Mouse (Mus musculus) brain, embryonic 18.5 days (tissue): ENCODE measurements at regions not wholly inside any gene's neighbourhood (a gene's known extent, or its start where the extent isn't known, plus 50 kb on each side); places are given as distances from the start of the nearest gene placed in this dataset.

Experiments used
- DNase-seq: peaks from one replicate; pipeline ENCODE4 v3.0.0-alpha.2; 2012; ENCODE audit warnings: low read depth, low spot score

GRCm38 (mm10) chr2:110426881-110427280 is 63.9 kb upstream of the Fibin start:
- DNase-seq: no peak

DNA sequence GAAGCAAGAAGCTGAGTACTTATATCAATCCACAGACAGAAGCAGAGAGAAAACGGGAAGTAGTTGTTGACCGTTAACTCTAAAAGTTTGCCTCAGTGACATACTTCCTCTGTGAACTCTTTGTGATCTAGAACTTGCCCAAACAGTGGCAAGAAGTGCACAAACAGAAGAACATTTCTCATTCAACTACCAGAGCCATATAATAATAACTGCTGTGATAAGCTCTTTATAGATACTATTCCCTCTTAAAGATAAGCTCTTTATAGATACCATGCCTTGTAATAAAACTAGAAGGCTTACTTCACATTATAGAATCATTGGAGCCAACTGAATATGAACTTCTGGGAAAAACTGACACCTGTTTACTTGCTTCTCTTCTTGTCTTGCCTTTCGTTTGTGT is 89.7 kb upstream of the Fibin start:
- DNase-seq: no peak

DNA sequence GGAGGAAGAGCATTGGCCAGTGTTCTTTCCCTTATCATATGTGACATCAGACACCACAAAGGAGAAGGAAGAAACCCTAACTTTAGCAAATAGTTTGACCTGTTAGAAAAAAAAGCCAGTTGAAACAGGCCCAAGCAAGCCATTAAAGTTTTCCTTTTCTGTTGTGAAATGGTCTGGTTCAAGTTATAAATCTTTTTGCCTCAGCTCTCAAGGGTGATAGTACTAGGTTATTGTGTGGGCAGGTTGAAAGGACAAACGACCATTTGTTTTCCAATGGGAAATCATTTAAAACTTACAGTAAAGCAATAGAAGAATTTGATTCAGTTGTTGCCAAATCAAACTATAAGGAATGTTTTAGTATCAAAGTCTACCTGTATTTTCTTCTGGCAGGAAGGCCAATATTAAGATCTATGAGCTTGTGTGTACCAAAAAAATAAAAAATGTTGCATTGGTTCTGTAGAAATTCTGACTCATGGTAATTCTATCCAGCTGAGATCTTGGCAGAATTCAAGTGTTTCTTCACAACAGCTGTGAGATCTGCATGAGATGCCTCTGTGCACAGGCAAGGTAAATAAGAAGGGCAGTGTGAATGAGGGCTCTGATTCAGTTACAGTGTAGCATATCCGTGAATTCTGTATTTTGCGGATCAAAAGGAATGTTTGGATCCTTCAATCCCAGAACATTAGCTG is 109.5 kb upstream of the Fibin start:
- DNase-seq: no peak

- peak; percentile 40 for DNase-seq
Observed at GRCm38 (mm10) chr2:110476591-110476990, 113.6 kb upstream of the Fibin start.

GRCm38 (mm10) chr2:110481327-110481726 is 115.8 kb upstream of the Slc5a12 start:
- DNase-seq: no peak

DNA sequence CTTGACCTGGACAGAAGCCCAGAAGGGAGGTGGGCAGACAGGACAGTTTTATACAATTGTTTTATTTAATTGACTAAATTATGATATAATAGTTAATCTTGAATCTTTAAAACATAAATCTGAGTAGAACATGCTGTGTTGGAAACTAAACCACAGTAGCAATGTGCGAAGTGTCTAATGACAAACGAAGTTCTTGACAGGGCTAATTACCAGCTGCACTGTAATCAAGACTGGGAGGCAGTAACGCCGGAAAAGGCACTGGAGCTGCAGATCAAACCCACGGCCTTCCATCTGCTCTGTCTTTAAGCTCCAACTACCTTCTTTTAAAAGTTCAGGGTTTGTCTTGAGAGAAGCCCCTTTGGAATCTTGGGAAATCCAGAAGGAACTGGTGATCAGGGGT is 110.9 kb upstream of the Slc5a12 start:
- DNase-seq: no peak

GRCm38 (mm10) chr2:110486724-110487123 is 110.4 kb upstream of the Slc5a12 start:
- no peak for DNase-seq

DNA sequence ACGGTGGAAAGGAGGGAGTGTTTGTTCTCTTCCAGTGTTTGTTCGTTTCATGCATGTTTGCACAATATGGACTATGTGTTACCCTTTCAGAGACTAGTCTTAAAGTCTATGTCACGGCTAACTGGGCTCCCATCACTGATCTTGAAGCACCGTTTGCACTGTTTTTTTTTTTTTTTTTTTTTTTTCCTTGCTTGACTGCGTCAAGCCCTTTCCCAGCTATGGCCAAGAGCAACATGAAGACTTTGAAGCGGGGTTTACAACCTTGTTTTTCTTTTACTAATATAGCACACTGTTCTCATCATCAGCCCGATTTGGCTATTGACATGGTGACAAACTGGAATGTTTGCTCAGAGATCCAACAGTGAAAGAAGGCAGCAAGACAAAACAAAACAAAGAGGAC is 109.1 kb upstream of the Slc5a12 start:
- no peak for DNase-seq

- no peak for DNase-seq
Observed at GRCm38 (mm10) chr2:110501786-110502185, 95.3 kb upstream of the Slc5a12 start.

DNA sequence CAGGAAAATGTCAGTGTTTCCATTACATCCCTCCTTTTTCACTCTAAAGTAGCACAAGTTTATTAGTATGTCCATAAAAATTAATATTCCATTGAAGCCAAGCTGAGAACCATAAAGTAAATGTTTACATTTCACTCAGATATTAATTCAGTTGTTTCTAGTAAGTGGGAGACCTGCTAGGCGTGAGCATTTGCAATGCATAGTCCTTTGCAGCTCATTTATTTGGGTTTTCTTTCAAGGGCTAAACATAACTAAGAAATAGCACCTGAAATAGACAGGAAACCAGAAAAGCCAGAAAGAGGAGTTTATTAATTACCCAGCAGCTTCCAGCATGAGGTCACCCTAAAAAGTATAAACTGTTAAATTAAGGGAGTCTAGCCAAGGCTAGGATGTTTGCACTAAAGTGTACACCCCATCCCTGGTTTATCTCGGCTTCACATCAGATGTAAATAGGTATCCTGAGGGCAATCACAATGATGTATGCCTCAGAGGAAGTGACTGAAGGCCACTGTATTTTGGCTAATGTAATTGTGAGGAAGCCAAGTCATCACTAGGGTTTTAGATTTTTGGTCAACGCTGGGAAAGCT is 88.8 kb upstream of the Slc5a12 start:
- no peak for DNase-seq

- no peak for DNase-seq
Observed at GRCm38 (mm10) chr2:110523173-110523803, 73.8 kb upstream of the Slc5a12 start.

- DNase-seq: no peak
Observed at GRCm38 (mm10) chr2:110528191-110528590, 68.9 kb upstream of the Slc5a12 start.

DNA sequence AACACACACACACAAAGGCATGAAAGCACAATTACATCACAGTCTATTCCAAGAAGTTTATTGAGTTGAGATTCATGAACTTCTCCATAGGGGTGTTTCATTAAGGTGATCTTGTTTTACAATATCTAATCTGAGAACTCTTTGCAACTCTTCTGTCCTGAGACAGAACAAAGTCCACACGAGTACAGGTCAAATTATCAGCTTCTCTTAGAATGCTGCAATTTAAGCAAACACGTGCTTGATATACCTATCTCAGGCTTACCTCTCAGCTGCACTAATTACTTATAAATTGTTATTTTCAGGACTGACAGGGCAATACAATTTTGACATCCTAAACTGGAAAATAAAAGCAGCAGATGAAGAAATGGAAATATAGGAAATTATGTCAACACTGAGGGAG is 57.0 kb upstream of the Slc5a12 start:
- DNase-seq: no peak

DNA sequence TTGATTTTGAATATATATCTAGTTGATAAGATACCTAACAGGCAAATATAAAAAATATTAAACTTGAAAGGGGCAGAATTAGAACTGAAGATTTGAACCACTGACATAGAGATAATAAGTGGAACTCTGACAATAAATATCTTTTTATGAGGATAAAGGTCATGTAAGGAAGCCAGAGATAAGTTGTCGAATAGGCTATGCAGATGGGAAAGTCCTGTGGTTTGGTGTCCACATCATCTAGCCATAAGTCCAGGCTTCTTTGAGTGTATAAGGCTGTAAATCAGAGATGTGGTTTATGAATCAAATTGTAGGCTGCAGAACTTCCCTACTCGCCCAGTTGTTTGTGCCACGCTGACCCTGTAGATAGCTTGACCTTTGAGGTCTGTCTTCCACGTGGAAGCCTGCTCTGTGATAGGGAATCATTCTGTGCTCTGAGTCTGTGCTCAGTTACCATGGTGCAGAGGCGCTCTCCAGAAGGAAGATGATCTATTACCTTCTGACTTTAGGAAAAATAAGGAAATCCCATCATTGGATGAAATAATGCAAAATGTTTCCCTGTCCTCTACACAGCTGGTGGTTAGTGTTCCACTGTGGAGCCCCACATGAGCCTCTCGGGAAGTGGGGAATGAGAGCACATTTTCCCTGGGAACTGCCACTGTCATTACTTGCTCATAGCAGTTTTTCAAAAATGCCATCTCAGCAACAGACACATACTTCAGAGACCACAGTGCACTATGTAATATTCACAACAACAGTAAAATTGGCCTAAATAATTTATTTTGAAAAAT is 56.3 kb upstream of the Slc5a12 start:
- no peak for DNase-seq

GRCm38 (mm10) chr2:110541358-110541737 is 55.8 kb upstream of the Slc5a12 start:
- DNase-seq: no peak
